Mouse (Mus musculus): ENCODE results near the gene Mylk4. TPM values are rescaled to one million over a fixed set of nuclear protein-coding genes. Genes with fewer than 3 reads are reported as not detected.

The Mylk4 gene
- polyA plus RNA-seq, 1 experiment from 2014 or later, result not detected

GRCm38 (mm10) chr13:32693886-32694455 is 89.8 kb downstream of the Mylk4 start:
- Histone ChIP-seq H3K4me2 (ENCODE audit: low read length) (no peak overlapping the region), H3K9me3 (replicated peaks; ENCODE audit: control insufficient read depth, low read length) (no peaks in the 10 kb centered on the region), H3K4me1 (ENCODE audit: control insufficient read depth, insufficient read depth, low read length) (no peaks in the 10 kb centered on the region), H3K27ac (ENCODE audit: low read depth, low read length) (no peak overlapping the region), H3K36me3 (ENCODE audit: control insufficient read depth, insufficient read depth, low read length) (no peaks in the 10 kb centered on the region), H3K4me3 (ENCODE audit: low read depth, low read length) (no peak overlapping the region), H3K27me3 (replicated peaks; ENCODE audit: control insufficient read depth, insufficient read depth, low read length) (no peaks in the 10 kb centered on the region), H3K9ac (ENCODE audit: low read length) (no peak overlapping the region)
- 85% methylated on average over 6 of the region's 6 CpGs for WGBS
- ATAC-seq (no peak), DNase-seq (ENCODE audit: low spot score) (no peak)

- 71% methylated on average over 1 of the region's 1 CpGs for WGBS
- no peaks in the 10 kb centered on the region for H3K9me3 ChIP-seq (replicated peaks; ENCODE audit: control insufficient read depth, low read length)
- no peaks in the 10 kb centered on the region for H3K36me3 ChIP-seq (ENCODE audit: control insufficient read depth, insufficient read depth, low read length)
- no peak overlapping the region for H3K4me2 ChIP-seq (ENCODE audit: low read length)
- H3K27ac ChIP-seq (ENCODE audit: low read depth, low read length), result no peak overlapping the region
- H3K9ac ChIP-seq (ENCODE audit: low read length), result no peak overlapping the region
- no peaks in the 10 kb centered on the region for H3K4me1 ChIP-seq (ENCODE audit: control insufficient read depth, insufficient read depth, low read length)
- no peak for ATAC-seq
- H3K27me3 ChIP-seq (replicated peaks; ENCODE audit: control insufficient read depth, insufficient read depth, low read length), result no peaks in the 10 kb centered on the region
- no peak overlapping the region for H3K4me3 ChIP-seq (ENCODE audit: low read depth, low read length)
- DNase-seq (ENCODE audit: low spot score), result no peak
Observed at GRCm38 (mm10) chr13:32692563-32692962, 91.2 kb downstream of the Mylk4 start.

GRCm38 (mm10) chr13:32690279-32690678 is 93.5 kb downstream of the Mylk4 start:
- ATAC-seq (no peak), DNase-seq (ENCODE audit: low spot score) (no peak)
- Histone ChIP-seq H3K4me2 (ENCODE audit: low read length) (no peak overlapping the region), H3K27me3 (replicated peaks; ENCODE audit: control insufficient read depth, insufficient read depth, low read length) (no peaks in the 10 kb centered on the region), H3K9ac (ENCODE audit: low read length) (no peak overlapping the region), H3K27ac (ENCODE audit: low read depth, low read length) (no peak overlapping the region), H3K4me1 (ENCODE audit: control insufficient read depth, insufficient read depth, low read length) (no peaks in the 10 kb centered on the region), H3K9me3 (replicated peaks; ENCODE audit: control insufficient read depth, low read length) (no peaks in the 10 kb centered on the region), H3K4me3 (ENCODE audit: low read depth, low read length) (no peak overlapping the region), H3K36me3 (ENCODE audit: control insufficient read depth, insufficient read depth, low read length) (no peaks in the 10 kb centered on the region)
- 87% methylated on average over 3 of the region's 3 CpGs for WGBS

GRCm38 (mm10) chr13:32680868-32681515 is 102.8 kb downstream of the Mylk4 start:
- 47% methylated on average over 12 of the region's 12 CpGs for WGBS
- peak; percentile 85 for DNase-seq (ENCODE audit: low spot score)
- Histone ChIP-seq H3K4me3 (ENCODE audit: low read depth, low read length) (no peak overlapping the region), H3K4me2 (ENCODE audit: low read length) (no peak overlapping the region), H3K4me1 (ENCODE audit: control insufficient read depth, insufficient read depth, low read length) (no peaks in the 10 kb centered on the region), H3K36me3 (ENCODE audit: control insufficient read depth, insufficient read depth, low read length) (no peaks in the 10 kb centered on the region), H3K9me3 (replicated peaks; ENCODE audit: control insufficient read depth, low read length) (no peaks in the 10 kb centered on the region), H3K27ac (ENCODE audit: low read depth, low read length) (no peak overlapping the region), H3K27me3 (replicated peaks; ENCODE audit: control insufficient read depth, insufficient read depth, low read length) (no peaks in the 10 kb centered on the region), H3K9ac (ENCODE audit: low read length) (no peak overlapping the region)
- peak; percentile 68 for ATAC-seq

GRCm38 (mm10) chr13:32680121-32680551 is 103.6 kb downstream of the Mylk4 start:
- Histone ChIP-seq H3K36me3 (ENCODE audit: control insufficient read depth, insufficient read depth, low read length) (no peaks in the 10 kb centered on the region), H3K4me3 (ENCODE audit: low read depth, low read length) (no peak overlapping the region), H3K27ac (ENCODE audit: low read depth, low read length) (no peak overlapping the region), H3K27me3 (replicated peaks; ENCODE audit: control insufficient read depth, insufficient read depth, low read length) (no peaks in the 10 kb centered on the region), H3K9ac (ENCODE audit: low read length) (no peak overlapping the region), H3K4me2 (ENCODE audit: low read length) (no peak overlapping the region), H3K9me3 (replicated peaks; ENCODE audit: control insufficient read depth, low read length) (no peaks in the 10 kb centered on the region), H3K4me1 (ENCODE audit: control insufficient read depth, insufficient read depth, low read length) (no peaks in the 10 kb centered on the region)
- DNase-seq (ENCODE audit: low spot score) (no peak), ATAC-seq (no peak)
- 82% methylated on average over 12 of the region's 12 CpGs for WGBS

- no peak for ATAC-seq
- H3K27ac ChIP-seq (ENCODE audit: low read depth, low read length), result no peak overlapping the region
- no peaks in the 10 kb centered on the region for H3K36me3 ChIP-seq (ENCODE audit: control insufficient read depth, insufficient read depth, low read length)
- no peak overlapping the region for H3K9ac ChIP-seq (ENCODE audit: low read length)
- DNase-seq (ENCODE audit: low spot score), result no peak
- H3K9me3 ChIP-seq (replicated peaks; ENCODE audit: control insufficient read depth, low read length), result no peaks in the 10 kb centered on the region
- H3K4me1 ChIP-seq (ENCODE audit: control insufficient read depth, insufficient read depth, low read length), result no peaks in the 10 kb centered on the region
- WGBS, result 66% methylated on average over 5 of the region's 5 CpGs
- no peak overlapping the region for H3K4me3 ChIP-seq (ENCODE audit: low read depth, low read length)
- H3K4me2 ChIP-seq (ENCODE audit: low read length), result no peak overlapping the region
- H3K27me3 ChIP-seq (replicated peaks; ENCODE audit: control insufficient read depth, insufficient read depth, low read length), result no peaks in the 10 kb centered on the region
Observed at GRCm38 (mm10) chr13:32678998-32679397, 104.8 kb downstream of the Mylk4 start.

- Histone ChIP-seq H3K9ac (ENCODE audit: low read length) (no peak overlapping the region), H3K4me1 (ENCODE audit: control insufficient read depth, insufficient read depth, low read length) (no peaks in the 10 kb centered on the region), H3K27ac (ENCODE audit: low read depth, low read length) (no peak overlapping the region), H3K27me3 (replicated peaks; ENCODE audit: control insufficient read depth, insufficient read depth, low read length) (no peaks in the 10 kb centered on the region), H3K4me2 (ENCODE audit: low read length) (no peak overlapping the region), H3K9me3 (replicated peaks; ENCODE audit: control insufficient read depth, low read length) (no peaks in the 10 kb centered on the region), H3K4me3 (ENCODE audit: low read depth, low read length) (no peak overlapping the region), H3K36me3 (ENCODE audit: control insufficient read depth, insufficient read depth, low read length) (no peaks in the 10 kb centered on the region)
- 90% methylated on average over 7 of the region's 7 CpGs for WGBS
- ATAC-seq (no peak), DNase-seq (ENCODE audit: low spot score) (no peak)
Observed at GRCm38 (mm10) chr13:32670782-32671181, 113.0 kb downstream of the Mylk4 start.

GRCm38 (mm10) chr13:32668296-32668695 is 115.5 kb downstream of the Mylk4 start:
- Histone ChIP-seq H3K36me3 (ENCODE audit: control insufficient read depth, insufficient read depth, low read length) (no peaks in the 10 kb centered on the region), H3K27me3 (replicated peaks; ENCODE audit: control insufficient read depth, insufficient read depth, low read length) (no peaks in the 10 kb centered on the region), H3K4me2 (ENCODE audit: low read length) (no peak overlapping the region), H3K9me3 (replicated peaks; ENCODE audit: control insufficient read depth, low read length) (no peaks in the 10 kb centered on the region), H3K9ac (ENCODE audit: low read length) (no peak overlapping the region), H3K4me3 (ENCODE audit: low read depth, low read length) (no peak overlapping the region), H3K4me1 (ENCODE audit: control insufficient read depth, insufficient read depth, low read length) (no peaks in the 10 kb centered on the region), H3K27ac (ENCODE audit: low read depth, low read length) (no peak overlapping the region)
- no peak for DNase-seq (ENCODE audit: low spot score)
- no peak for ATAC-seq
- 82% methylated on average over 3 of the region's 3 CpGs for WGBS

- Histone ChIP-seq H3K27ac (ENCODE audit: low read depth, low read length) (no peak overlapping the region), H3K36me3 (ENCODE audit: control insufficient read depth, insufficient read depth, low read length) (no peaks in the 10 kb centered on the region), H3K27me3 (replicated peaks; ENCODE audit: control insufficient read depth, insufficient read depth, low read length) (no peaks in the 10 kb centered on the region), H3K4me2 (ENCODE audit: low read length) (no peak overlapping the region), H3K4me1 (ENCODE audit: control insufficient read depth, insufficient read depth, low read length) (no peaks in the 10 kb centered on the region), H3K9me3 (replicated peaks; ENCODE audit: control insufficient read depth, low read length) (no peaks in the 10 kb centered on the region), H3K9ac (ENCODE audit: low read length) (no peak overlapping the region), H3K4me3 (ENCODE audit: low read depth, low read length) (no peak overlapping the region)
- no peak for DNase-seq (ENCODE audit: low spot score)
- WGBS, result 81% methylated on average over 4 of the region's 4 CpGs
- no peak for ATAC-seq
Observed at GRCm38 (mm10) chr13:32667386-32667785, 116.4 kb downstream of the Mylk4 start.
